Mouse (Mus musculus) heart, embryonic 10.5 days (tissue): ENCODE data around the gene Loxl3. TPM values are rescaled to one million over a fixed set of nuclear protein-coding genes. Genes with fewer than 3 reads are reported as not detected.

Experiments used
- DNase-seq: peaks from one replicate; pipeline ENCODE4 v3.0.0-alpha.2; 2017; ENCODE audit warnings: low spot score
- H3K27ac ChIP-seq: fragments of 300-500 bp; sonication (generic); 2 replicates; pipeline ENCODE4 v1.5.1; 2016; ENCODE audit warnings: mild to moderate bottlenecking
- H3K27me3 ChIP-seq: fragments of 300-500 bp; sonication (generic); 2 replicates; pipeline ENCODE4 v1.6.1; 2016; ENCODE audit warnings: mild to moderate bottlenecking; ENCODE audit not compliant: poor library complexity, insufficient read depth, severe bottlenecking
- H3K36me3 ChIP-seq: fragments of 300-500 bp; sonication (generic); 2 replicates; pipeline ENCODE4 v1.6.1; 2016; ENCODE audit warnings: mild to moderate bottlenecking, moderate library complexity
- H3K4me1 ChIP-seq: fragments of 300-500 bp; sonication (generic); 2 replicates; pipeline ENCODE4 v1.6.1; 2016; ENCODE audit warnings: mild to moderate bottlenecking
- H3K4me3 ChIP-seq: fragments of 300-500 bp; sonication (generic); 2 replicates; pipeline ENCODE4 v1.5.1; 2016; ENCODE audit warnings: mild to moderate bottlenecking, moderate library complexity
- H3K9me3 ChIP-seq: fragments of 300-500 bp; sonication (generic); 2 replicates; pipeline ENCODE4 v1.6.1; 2016; ENCODE audit warnings: mild to moderate bottlenecking, moderate library complexity
- WGBS: fragments of 180-500 bp; shearing (Covaris S2); methylation state at CpG from one replicate; pipeline ENCODE4 v1.1.7; 2016; 5-methylcytosine and 5-hydroxymethylcytosine counted together
- polyA plus RNA-seq: library from polyadenylated mRNA; unstranded; fragments of >200 nt; fragmentation: Nextera tagmentation; extraction: Ambion mirVana; gene quantifications from 2 replicates; pipeline ENCODE4 v1.2.1, GENCODE M21; 2016

The Loxl3 gene
- 7.6 and 9.8 TPM in 2 replicates for polyA plus RNA-seq

- peak; percentile 91 for DNase-seq
- Histone ChIP-seq H3K27ac (peak within 1 kb of the TSS; percentile 90), H3K9me3 (no peaks in the 10 kb centered on the region), H3K4me1 (peaks cover 41% of the 10 kb centered on the region), H3K27me3 (peaks cover 81% of the 10 kb centered on the region), H3K36me3 (peaks cover 13% of the 10 kb centered on the region), H3K4me3 (peak within 1 kb of the TSS; percentile 79)
- WGBS: under 1% methylated on average over 51 of the region's 51 CpGs
Observed at GRCm38 (mm10) chr6:83033249-83034185, at the start of gene Loxl3, which contains the start of gene Dok1. Gene Loxl3 (plus strand): TSS chr6:83034173. Gene Dok1 (minus strand): TSS chr6:83033471.

GRCm38 (mm10) chr6:82987411-82987971, 46.5 kb upstream of the Loxl3 start:
- no peaks in the 10 kb centered on the region for H3K9me3 ChIP-seq
- H3K27ac ChIP-seq: no peak overlapping the region
- H3K27me3 ChIP-seq: peaks cover 8% of the 10 kb centered on the region; the same call in 1 of the 2 replicates
- DNase-seq: no peak
- H3K4me3 ChIP-seq: no peak overlapping the region
- 38% methylated on average over 9 of the region's 9 CpGs for WGBS
- H3K4me1 ChIP-seq: no peaks in the 10 kb centered on the region
- H3K36me3 ChIP-seq: no peaks in the 10 kb centered on the region

GRCm38 (mm10) chr6:82993696-82994095, 40.3 kb upstream of the Loxl3 start:
- H3K27me3 ChIP-seq: peaks cover 4% of the 10 kb centered on the region; the same call in 1 of the 2 replicates
- H3K9me3 ChIP-seq: no peaks in the 10 kb centered on the region
- H3K27ac ChIP-seq: no peak overlapping the region
- H3K4me3 ChIP-seq: no peak overlapping the region
- peaks cover 14% of the 10 kb centered on the region for H3K4me1 ChIP-seq
- WGBS: 27% methylated on average over 1 of the region's 1 CpGs
- no peaks in the 10 kb centered on the region for H3K36me3 ChIP-seq
- no peak for DNase-seq

- H3K36me3 ChIP-seq: no peaks in the 10 kb centered on the region
- H3K4me1 ChIP-seq: peaks cover 14% of the 10 kb centered on the region
- no peak overlapping the region for H3K27ac ChIP-seq
- H3K9me3 ChIP-seq: no peaks in the 10 kb centered on the region
- 69% methylated on average over 7 of the region's 7 CpGs for WGBS
- no peak for DNase-seq
- H3K27me3 ChIP-seq: peaks cover 4% of the 10 kb centered on the region; the same call in 1 of the 2 replicates
- H3K4me3 ChIP-seq: no peak overlapping the region
Observed at GRCm38 (mm10) chr6:82994372-82994771, 39.6 kb upstream of the Loxl3 start.

- 13% methylated on average over 11 of the region's 11 CpGs for WGBS
- peak overlapping the region; percentile 29 for H3K4me3 ChIP-seq
- peaks cover 4% of the 10 kb centered on the region; the same call in 1 of the 2 replicates for H3K27me3 ChIP-seq
- peak; percentile 97 for DNase-seq
- peaks cover 14% of the 10 kb centered on the region for H3K4me1 ChIP-seq
- no peaks in the 10 kb centered on the region for H3K9me3 ChIP-seq
- peak overlapping the region; percentile 73 for H3K27ac ChIP-seq
- H3K36me3 ChIP-seq: no peaks in the 10 kb centered on the region
Observed at GRCm38 (mm10) chr6:82996740-82997315, 37.1 kb upstream of the Loxl3 start.

GRCm38 (mm10) chr6:82997511-82998102, 36.4 kb upstream of the Loxl3 start:
- peaks cover 14% of the 10 kb centered on the region for H3K4me1 ChIP-seq
- H3K27me3 ChIP-seq: peaks cover 4% of the 10 kb centered on the region; the same call in 1 of the 2 replicates
- no peak overlapping the region for H3K4me3 ChIP-seq
- no peaks in the 10 kb centered on the region for H3K36me3 ChIP-seq
- peak overlapping the region; percentile 73 for H3K27ac ChIP-seq
- no peaks in the 10 kb centered on the region for H3K9me3 ChIP-seq
- peak; percentile 63 for DNase-seq
- 49% methylated on average over 7 of the region's 7 CpGs for WGBS

- no peak for DNase-seq
Observed at GRCm38 (mm10) chr6:82998326-82998725, 35.6 kb upstream of the Loxl3 start.

GRCm38 (mm10) chr6:82999986-83000385, 34.0 kb upstream of the Loxl3 start:
- H3K27ac ChIP-seq: no peak overlapping the region

More at GRCm38 (mm10) chr6:82998326-82998725, 35.6 kb upstream of the Loxl3 start:
- no peaks in the 10 kb centered on the region for H3K9me3 ChIP-seq
- H3K4me3 ChIP-seq: no peak overlapping the region
- H3K4me1 ChIP-seq: peaks cover 14% of the 10 kb centered on the region
- peaks cover 4% of the 10 kb centered on the region; the same call in 1 of the 2 replicates for H3K27me3 ChIP-seq
- peak overlapping the region; percentile 73; the same call in 1 of the 2 replicates for H3K27ac ChIP-seq
- H3K36me3 ChIP-seq: no peaks in the 10 kb centered on the region
- 71% methylated on average over 4 of the region's 4 CpGs for WGBS

GRCm38 (mm10) chr6:83003082-83003481, 30.9 kb upstream of the Loxl3 start:
- Histone ChIP-seq H3K36me3 (no peaks in the 10 kb centered on the region), H3K4me3 (no peak overlapping the region), H3K27ac (no peak overlapping the region), H3K9me3 (no peaks in the 10 kb centered on the region), H3K27me3 (0 out of 2 replicates have a peak, but pooled peaks cover 4% of the 10 kb centered on the region), H3K4me1 (peaks cover 18% of the 10 kb centered on the region)
- WGBS: 86% methylated on average over 1 of the region's 1 CpGs
- DNase-seq: no peak

More at GRCm38 (mm10) chr6:82999986-83000385, 34.0 kb upstream of the Loxl3 start:
- 53% methylated on average over 8 of the region's 8 CpGs for WGBS
- Histone ChIP-seq H3K4me1 (peaks cover 27% of the 10 kb centered on the region), H3K4me3 (no peak overlapping the region), H3K9me3 (no peaks in the 10 kb centered on the region), H3K27me3 (peaks cover 4% of the 10 kb centered on the region; the same call in 1 of the 2 replicates), H3K36me3 (no peaks in the 10 kb centered on the region)
- DNase-seq: no peak

GRCm38 (mm10) chr6:83003850-83004249, 30.1 kb upstream of the Loxl3 start:
- peaks cover 17% of the 10 kb centered on the region for H3K4me1 ChIP-seq
- 82% methylated on average over 5 of the region's 5 CpGs for WGBS
- no peak overlapping the region for H3K27ac ChIP-seq
- no peak for DNase-seq
- H3K9me3 ChIP-seq: no peaks in the 10 kb centered on the region
- H3K4me3 ChIP-seq: no peak overlapping the region
- H3K27me3 ChIP-seq: 0 out of 2 replicates have a peak, but pooled peaks cover 4% of the 10 kb centered on the region
- H3K36me3 ChIP-seq: no peaks in the 10 kb centered on the region

- 75% methylated on average over 2 of the region's 2 CpGs for WGBS
- H3K36me3 ChIP-seq: no peaks in the 10 kb centered on the region
- no peak for DNase-seq
- peak overlapping the region; percentile 77 for H3K27ac ChIP-seq
- peaks cover 17% of the 10 kb centered on the region for H3K4me1 ChIP-seq
- H3K9me3 ChIP-seq: no peaks in the 10 kb centered on the region
- 0 out of 2 replicates have a peak, but pooled peaks cover 4% of the 10 kb centered on the region for H3K27me3 ChIP-seq
- H3K4me3 ChIP-seq: no peak overlapping the region
Observed at GRCm38 (mm10) chr6:83004309-83004708, 29.7 kb upstream of the Loxl3 start.

GRCm38 (mm10) chr6:83004872-83005271, 29.1 kb upstream of the Loxl3 start:
- DNase-seq: peak; percentile 81
- peak overlapping the region; percentile 77 for H3K27ac ChIP-seq
- WGBS: 52% methylated on average over 7 of the region's 7 CpGs
- no peaks in the 10 kb centered on the region for H3K9me3 ChIP-seq
- H3K4me1 ChIP-seq: peaks cover 17% of the 10 kb centered on the region
- H3K27me3 ChIP-seq: no peaks in the 10 kb centered on the region
- peak overlapping the region; percentile 19; the same call in 1 of the 2 replicates for H3K4me3 ChIP-seq
- no peaks in the 10 kb centered on the region for H3K36me3 ChIP-seq
